Mouse (Mus musculus) C2C12 (cell line): Measurements from ENCODE around the gene Tm9sf2.

Source experiments
- CTCF ChIP-seq: IDR thresholded peaks from one replicate; pipeline ENCODE4 v1.5.1; 2011; ENCODE audit not compliant: control insufficient read depth, insufficient read depth, insufficient read length
- FOSL1 ChIP-seq: IDR thresholded peaks from one replicate; pipeline ENCODE4 v1.8.0; 2011; ENCODE audit warnings: mild to moderate bottlenecking, low read length; ENCODE audit not compliant: poor library complexity, insufficient read depth, severe bottlenecking
- MAX ChIP-seq: IDR thresholded peaks from one replicate; pipeline ENCODE4 v1.6.1; 2011; ENCODE audit warnings: mild to moderate bottlenecking, control low read depth
- MYOD1 ChIP-seq: IDR thresholded peaks from one replicate; pipeline ENCODE4 v1.6.1; 2011; ENCODE audit warnings: low read depth; ENCODE audit not compliant: control insufficient read depth, insufficient read length
- MYOG ChIP-seq: IDR thresholded peaks from one replicate; pipeline ENCODE4 v1.6.1; 2011; ENCODE audit not compliant: control insufficient read depth, insufficient read length; ENCODE audit errors: extremely low read depth
- USF1 ChIP-seq: IDR thresholded peaks from one replicate; pipeline ENCODE4 v1.6.1; 2011; ENCODE audit warnings: low read depth, mild to moderate bottlenecking, control low read depth, moderate library complexity

GRCm38 (mm10) chr14:122194630-122195029 lies 87.8 kb downstream of the Tm9sf2 start:
- TF ChIP-seq CTCF (no peak), USF1 (no peak), MYOD1 (no peak), MAX (no peak), MYOG (no peak), FOSL1 (no peak)
